25 mouse cellular contexts compared by ENCODE assay signal in genomic region chr12:69777957-69778356, GRCm38 (mm10). TPM values are rescaled to one million over a fixed set of nuclear protein-coding genes. Genes with fewer than 3 reads are reported as not detected.
DNase-seq lines count a peak whose midpoint lies in the region; ATAC-seq and TF ChIP-seq lines count a peak whose summit lies in the region.
"Had no signal": no experiment of that assay in that cellular context is flagged by ENCODE, and none has a peak within 500 bp of the region (broad histone marks: within the 10 kb centered on the region; RNA-seq: fewer than 3 reads in every experiment).

No protein-coding gene starts in this region.

- WGBS in kidney, adult 2 months, result 26% methylated on average over 2 of the region's 2 CpGs
- 69% methylated on average over 2 of the region's 2 CpGs for WGBS in kidney, embryonic 15.5 days
- 77% methylated on average over 2 of the region's 2 CpGs for WGBS in midbrain, embryonic 11.5 days
- 82% methylated on average over 2 of the region's 2 CpGs for WGBS in midbrain, embryonic 14.5 days
- WGBS in small intestine, adult 2 months, result 20% methylated on average over 2 of the region's 2 CpGs
- WGBS in forebrain, embryonic 12.5 days, result 75% methylated on average over 2 of the region's 2 CpGs

- peak; percentile 82 for DNase-seq in kidney, adult 2 months
- DNase-seq in kidney, postnatal 10 days, result no peak
- DNase-seq in kidney, postnatal 25 days, result no peak
- DNase-seq in midbrain, embryonic 11.5 days (ENCODE audit: low spot score, missing footprints), result peak; percentile 2
- no peak for DNase-seq in midbrain, embryonic 14.5 days
- DNase-seq: adrenal gland, postnatal 10 days; adrenal gland, postnatal 36 days; B cell, adult 2 months; cerebellum, adult 18-20 months; cerebellum, adult 9-10 months; cerebellum, postnatal 14 days; forebrain, postnatal 0 days; gastrocnemius, adult 2 months; gastrocnemius, postnatal 14 days; heart, adult 11 months had no signal

- no peaks in the 10 kb centered on the region for H3K9me3 ChIP-seq in kidney, embryonic 15.5 days (replicated peaks)
- H3K9me3 ChIP-seq in midbrain, embryonic 11.5 days (ENCODE audit: control insufficient read depth, low read length), result no peaks in the 10 kb centered on the region
- H3K9me3 ChIP-seq in midbrain, embryonic 14.5 days (ENCODE audit: control insufficient read depth, low read length), result no peaks in the 10 kb centered on the region
- no peaks in the 10 kb centered on the region for H3K9me3 ChIP-seq in forebrain, embryonic 12.5 days
- H3K9me3 ChIP-seq: forebrain, embryonic 10.5 days; G1E; hindbrain, embryonic 12.5 days had no signal

- no peak for TF ChIP-seq CTCF in kidney, adult 2 months (conservative IDR thresholded peaks at IDR 0.05; ENCODE audit: insufficient read depth, insufficient read length, low read depth, low read length)
- TF ChIP-seq CTCF in small intestine, adult 2 months (IDR thresholded peaks at IDR 0.05; ENCODE audit: extremely low read depth, insufficient read length, insufficient replicate concordance, low read depth, low read length), result no peak

- no peak overlapping the region for H3K9ac ChIP-seq in kidney, embryonic 15.5 days
- no peak overlapping the region for H3K9ac ChIP-seq in midbrain, embryonic 11.5 days (ENCODE audit: low read length)
- no peak overlapping the region for H3K9ac ChIP-seq in midbrain, embryonic 14.5 days (replicated peaks; ENCODE audit: low read length)
- no peak overlapping the region for H3K9ac ChIP-seq in forebrain, embryonic 12.5 days
- H3K9ac ChIP-seq: forebrain, postnatal 0 days; hindbrain, embryonic 12.5 days had no signal

- no peak overlapping the region for H3K4me3 ChIP-seq in kidney, adult 2 months (ENCODE audit: insufficient read depth, low read depth, low read length)
- no peak overlapping the region for H3K4me3 ChIP-seq in kidney, embryonic 15.5 days (replicated peaks)
- no peak overlapping the region for H3K4me3 ChIP-seq in midbrain, embryonic 11.5 days (ENCODE audit: low read depth, low read length)
- H3K4me3 ChIP-seq in midbrain, embryonic 14.5 days (replicated peaks; ENCODE audit: low read depth, low read length), result no peak overlapping the region
- H3K4me3 ChIP-seq in small intestine, adult 2 months (ENCODE audit: low read depth, low read length), result no peak overlapping the region
- no peak overlapping the region for H3K4me3 ChIP-seq in forebrain, embryonic 12.5 days (replicated peaks)
- H3K4me3 ChIP-seq: forebrain, embryonic 10.5 days; gastrocnemius, adult 2 months; hindbrain, embryonic 12.5 days had no signal

- no peaks in the 10 kb centered on the region; the same call in 1 of the 2 replicates for H3K36me3 ChIP-seq in kidney, adult 2 months (ENCODE audit: control insufficient read depth, insufficient read depth, low read length)
- no peaks in the 10 kb centered on the region for H3K36me3 ChIP-seq in kidney, embryonic 15.5 days
- H3K36me3 ChIP-seq in midbrain, embryonic 11.5 days (ENCODE audit: control insufficient read depth, insufficient read depth, low read length), result no peaks in the 10 kb centered on the region
- no peaks in the 10 kb centered on the region for H3K36me3 ChIP-seq in midbrain, embryonic 14.5 days (ENCODE audit: control insufficient read depth, insufficient read depth, low read length)
- H3K36me3 ChIP-seq in small intestine, adult 2 months (ENCODE audit: control insufficient read depth, insufficient read depth, low read length), result no peaks in the 10 kb centered on the region
- no peaks in the 10 kb centered on the region for H3K36me3 ChIP-seq in forebrain, embryonic 12.5 days (replicated peaks)
- H3K36me3 ChIP-seq: forebrain, embryonic 10.5 days; G1E; hindbrain, embryonic 12.5 days had no signal

- no peaks in the 10 kb centered on the region for H3K27me3 ChIP-seq in kidney, adult 2 months (replicated peaks; ENCODE audit: control insufficient read depth, insufficient read depth, low read length)
- H3K27me3 ChIP-seq in kidney, embryonic 15.5 days, result no peaks in the 10 kb centered on the region
- H3K27me3 ChIP-seq in midbrain, embryonic 11.5 days (ENCODE audit: control insufficient read depth, insufficient read depth, low read length), result no peaks in the 10 kb centered on the region
- H3K27me3 ChIP-seq in midbrain, embryonic 14.5 days (ENCODE audit: control insufficient read depth, insufficient read depth, low read length), result no peaks in the 10 kb centered on the region
- no peaks in the 10 kb centered on the region for H3K27me3 ChIP-seq in small intestine, adult 2 months (ENCODE audit: control insufficient read depth, insufficient read depth, low read length)
- no peaks in the 10 kb centered on the region for H3K27me3 ChIP-seq in forebrain, embryonic 12.5 days
- H3K27me3 ChIP-seq: CH12.LX; hindbrain, embryonic 12.5 days; Patski had no signal

- no peak for ATAC-seq in kidney, embryonic 15.5 days (replicated peaks; ENCODE audit: low FRiP score)
- no peak for ATAC-seq in midbrain, embryonic 11.5 days (ENCODE audit: low FRiP score)
- no peak for ATAC-seq in midbrain, embryonic 14.5 days (ENCODE audit: low FRiP score, low TSS enrichment)
- ATAC-seq in forebrain, embryonic 12.5 days (ENCODE audit: low FRiP score), result no peak
- ATAC-seq: forebrain, embryonic 14.5 days; Patski had no signal

- peak overlapping the region; percentile 99 for H3K27ac ChIP-seq in kidney, adult 2 months (ENCODE audit: insufficient read depth, low read depth, low read length)
- H3K27ac ChIP-seq in kidney, embryonic 15.5 days, result peak overlapping the region; percentile 94
- H3K27ac ChIP-seq in midbrain, embryonic 11.5 days (ENCODE audit: low read depth, low read length), result no peak overlapping the region
- H3K27ac ChIP-seq in midbrain, embryonic 14.5 days (replicated peaks; ENCODE audit: low read depth, low read length), result no peak overlapping the region
- 0 out of 2 replicates have a peak overlapping the region, but pooled peaks have one; percentile 31 for H3K27ac ChIP-seq in small intestine, adult 2 months (ENCODE audit: insufficient read depth, low read depth, low read length)
- no peak overlapping the region for H3K27ac ChIP-seq in forebrain, embryonic 12.5 days
- H3K27ac ChIP-seq: forebrain, embryonic 10.5 days; gastrocnemius, adult 2 months; hindbrain, embryonic 12.5 days had no signal

- no peak overlapping the region for H3K4me2 ChIP-seq in kidney, embryonic 15.5 days
- H3K4me2 ChIP-seq in midbrain, embryonic 11.5 days, result no peak overlapping the region
- no peak overlapping the region for H3K4me2 ChIP-seq in midbrain, embryonic 14.5 days (ENCODE audit: low read length)
- no peak overlapping the region for H3K4me2 ChIP-seq in forebrain, embryonic 12.5 days
- H3K4me2 ChIP-seq: heart, embryonic 11.5 days; hindbrain, embryonic 12.5 days had no signal

- peaks cover 51% of the 10 kb centered on the region for H3K4me1 ChIP-seq in kidney, adult 2 months (ENCODE audit: control insufficient read depth, insufficient read depth, low read length)
- H3K4me1 ChIP-seq in kidney, embryonic 15.5 days, result peaks cover 49% of the 10 kb centered on the region
- H3K4me1 ChIP-seq in midbrain, embryonic 11.5 days (ENCODE audit: control insufficient read depth, insufficient read depth, low read length), result no peaks in the 10 kb centered on the region
- H3K4me1 ChIP-seq in midbrain, embryonic 14.5 days (ENCODE audit: control insufficient read depth, insufficient read depth, low read length), result no peaks in the 10 kb centered on the region
- H3K4me1 ChIP-seq in small intestine, adult 2 months (ENCODE audit: control insufficient read depth, insufficient read depth, insufficient read length, low read length), result peaks cover 26% of the 10 kb centered on the region; the same call in 1 of the 2 replicates
- no peaks in the 10 kb centered on the region; the same call in 1 of the 2 replicates for H3K4me1 ChIP-seq in forebrain, embryonic 12.5 days

- TF ChIP-seq POLR2A in kidney, adult 2 months (IDR thresholded peaks at IDR 0.05; ENCODE audit: low read depth, low read length), result no peak
- TF ChIP-seq POLR2A in small intestine, adult 2 months (IDR thresholded peaks at IDR 0.05; ENCODE audit: low read depth, low read length), result no peak

RNA-seq across cellular contexts. Expression of gene Cdkl1, which starts 13.1 kb away (rescaled TPM):
- 95.1 and 99.0 TPM in 2 replicates for polyA plus RNA-seq in kidney, adult 2 months (2012; rRNA removed)
- polyA plus RNA-seq in kidney, embryonic 15.5 days (2015; fragmentation: Nextera tagmentation; extraction: Ambion mirVana), result 21.4 and 24.7 TPM in 2 replicates
- polyA plus RNA-seq in midbrain, embryonic 11.5 days (2014; fragmentation: Nextera tagmentation; extraction: Ambion mirVana), result 0.50 and 0.64 TPM in 2 replicates
- 7.1 and 11.4 TPM in 2 replicates for polyA plus RNA-seq in midbrain, embryonic 14.5 days (2014; fragmentation: Nextera tagmentation; extraction: Ambion mirVana)
- polyA plus RNA-seq in small intestine, adult 2 months (2012; rRNA removed), result 0.29 and 0.52 TPM in 2 replicates
- polyA plus RNA-seq in forebrain, embryonic 12.5 days (2016; fragmentation: Nextera tagmentation; extraction: Ambion mirVana), result 0.47 and 0.93 TPM in 2 replicates
- polyA plus RNA-seq: G1E had no signal

RNA-seq across cellular contexts. Expression of gene Atp5s, which starts 53.2 kb away (rescaled TPM):
- 18.6 and 20.2 TPM in 2 replicates for polyA plus RNA-seq in kidney, adult 2 months (2012; rRNA removed)
- 30.7 and 31.0 TPM in 2 replicates for polyA plus RNA-seq in kidney, embryonic 15.5 days (2015; fragmentation: Nextera tagmentation; extraction: Ambion mirVana)
- 18.0 and 19.3 TPM in 2 replicates for polyA plus RNA-seq in midbrain, embryonic 11.5 days (2014; fragmentation: Nextera tagmentation; extraction: Ambion mirVana)
- 31.8 and 37.8 TPM in 2 replicates for polyA plus RNA-seq in midbrain, embryonic 14.5 days (2014; fragmentation: Nextera tagmentation; extraction: Ambion mirVana)
- 7.9 and 9.4 TPM in 2 replicates for polyA plus RNA-seq in small intestine, adult 2 months (2012; rRNA removed)
- polyA plus RNA-seq in forebrain, embryonic 12.5 days (2016; fragmentation: Nextera tagmentation; extraction: Ambion mirVana), result 22.7 and 24.1 TPM in 2 replicates

RNA-seq across cellular contexts. Expression of gene L2hgdh, which starts 53.3 kb away (rescaled TPM):
- polyA plus RNA-seq in kidney, adult 2 months (2012; rRNA removed), result 27.2 and 35.5 TPM in 2 replicates
- polyA plus RNA-seq in kidney, embryonic 15.5 days (2015; fragmentation: Nextera tagmentation; extraction: Ambion mirVana), result 22.3 TPM in 2 replicates
- 9.7 and 13.6 TPM in 2 replicates for polyA plus RNA-seq in midbrain, embryonic 11.5 days (2014; fragmentation: Nextera tagmentation; extraction: Ambion mirVana)
- polyA plus RNA-seq in midbrain, embryonic 14.5 days (2014; fragmentation: Nextera tagmentation; extraction: Ambion mirVana), result 9.8 and 10.8 TPM in 2 replicates
- 5.7 and 17.8 TPM in 2 replicates for polyA plus RNA-seq in small intestine, adult 2 months (2012; rRNA removed)
- 15.7 and 16.2 TPM in 2 replicates for polyA plus RNA-seq in forebrain, embryonic 12.5 days (2016; fragmentation: Nextera tagmentation; extraction: Ambion mirVana)

Comparison
In these comparisons a context has a peak if more than half of its experiments do, and no peak if none do; other contexts are left out.
1. DNase-seq: peak in kidney, adult 2 months (single experiment) and midbrain, embryonic 11.5 days (single experiment); none in kidney, postnatal 10 days (single experiment), kidney, postnatal 25 days (0 of 2) and midbrain, embryonic 14.5 days (single experiment).
2. H3K27ac ChIP-seq: peak in kidney, adult 2 months (single experiment), kidney, embryonic 15.5 days (single experiment) and small intestine, adult 2 months (single experiment); none in midbrain, embryonic 11.5 days (single experiment), midbrain, embryonic 14.5 days (single experiment) and forebrain, embryonic 12.5 days (single experiment).